ENCODE assay signal across 19 mouse cellular contexts in genomic region chr15:96588996-96589657, GRCm38 (mm10). TPM values are rescaled to one million over a fixed set of nuclear protein-coding genes. Genes with fewer than 3 reads are reported as not detected.
DNase-seq lines count a peak whose midpoint lies in the region; ATAC-seq and TF ChIP-seq lines count a peak whose summit lies in the region.
"Had no signal": no experiment of that assay in that cellular context is flagged by ENCODE, and none has a peak within 500 bp of the region (broad histone marks: within the 10 kb centered on the region; RNA-seq: fewer than 3 reads in every experiment).

No protein-coding gene starts in this region.

- H3K27ac ChIP-seq in forebrain, embryonic 13.5 days: peak overlapping the region; percentile 48
- H3K27ac ChIP-seq in forebrain, postnatal 0 days (ENCODE audit: low read depth, low read length): no peak overlapping the region
- H3K27ac ChIP-seq in intestine, postnatal 0 days (ENCODE audit: low read depth, low read length): 0 out of 2 replicates have a peak overlapping the region, but pooled peaks have one; percentile 16
- no peak overlapping the region; the same call in 1 of the 2 replicates for H3K27ac ChIP-seq in intestine, embryonic 16.5 days (ENCODE audit: low read length)
- no peak overlapping the region for H3K27ac ChIP-seq in midbrain, embryonic 14.5 days (replicated peaks; ENCODE audit: low read depth, low read length)
- H3K27ac ChIP-seq in midbrain, postnatal 0 days (ENCODE audit: low read depth, low read length): no peak overlapping the region
- H3K27ac ChIP-seq: embryonic facial prominence, embryonic 12.5 days; heart, embryonic 13.5 days; hindbrain, embryonic 15.5 days had no signal

- 58% methylated on average over 9 of the region's 9 CpGs for WGBS in forebrain, embryonic 13.5 days
- 49% methylated on average over 9 of the region's 9 CpGs for WGBS in forebrain, postnatal 0 days
- 77% methylated on average over 9 of the region's 9 CpGs for WGBS in intestine, postnatal 0 days
- WGBS in intestine, embryonic 16.5 days: 79% methylated on average over 9 of the region's 9 CpGs
- WGBS in midbrain, embryonic 14.5 days: 49% methylated on average over 9 of the region's 9 CpGs
- 53% methylated on average over 9 of the region's 9 CpGs for WGBS in midbrain, postnatal 0 days

- no peak for DNase-seq in forebrain, postnatal 0 days
- DNase-seq in midbrain, embryonic 14.5 days: peak; percentile 43
- no peak for DNase-seq in midbrain, postnatal 0 days (ENCODE audit: low spot score)
- DNase-seq in spleen, postnatal 14 days (ENCODE audit: low spot score in 2 of 2): no peak
- DNase-seq: adrenal gland, postnatal 10 days; B cell, adult 2 months; cerebellum, adult 11-12 months; cerebellum, adult 9-10 months; cerebellum, postnatal 25 days; gastrocnemius, postnatal 36 days; heart, postnatal 36 days had no signal

- no peak for TF ChIP-seq CTCF in forebrain, postnatal 0 days (IDR thresholded peaks at IDR 0.05; ENCODE audit: low read depth)
- no peak for TF ChIP-seq CTCF in intestine, postnatal 0 days (IDR thresholded peaks at IDR 0.05; ENCODE audit: low read depth)
- TF ChIP-seq CTCF in midbrain, postnatal 0 days (IDR thresholded peaks at IDR 0.05): no peak

- no peaks in the 10 kb centered on the region for H3K27me3 ChIP-seq in forebrain, embryonic 13.5 days
- H3K27me3 ChIP-seq in forebrain, postnatal 0 days (ENCODE audit: insufficient read depth, low read length): no peaks in the 10 kb centered on the region
- H3K27me3 ChIP-seq in intestine, postnatal 0 days (replicated peaks; ENCODE audit: control insufficient read depth, insufficient read depth, low read length): no peaks in the 10 kb centered on the region
- H3K27me3 ChIP-seq in intestine, embryonic 16.5 days (replicated peaks; ENCODE audit: control insufficient read depth, insufficient read depth, low read length): no peaks in the 10 kb centered on the region
- H3K27me3 ChIP-seq in midbrain, embryonic 14.5 days (ENCODE audit: control insufficient read depth, insufficient read depth, low read length): no peaks in the 10 kb centered on the region
- no peaks in the 10 kb centered on the region for H3K27me3 ChIP-seq in midbrain, postnatal 0 days (ENCODE audit: insufficient read depth, low read length)
- H3K27me3 ChIP-seq: embryonic facial prominence, embryonic 12.5 days; heart, embryonic 13.5 days; hindbrain, embryonic 15.5 days had no signal

- peaks cover 70% of the 10 kb centered on the region for H3K36me3 ChIP-seq in forebrain, embryonic 13.5 days (ENCODE audit: poor library complexity, severe bottlenecking)
- peaks cover 44% of the 10 kb centered on the region for H3K36me3 ChIP-seq in forebrain, postnatal 0 days (ENCODE audit: insufficient read depth)
- H3K36me3 ChIP-seq in intestine, postnatal 0 days (ENCODE audit: control insufficient read depth, insufficient read depth): peaks cover 55% of the 10 kb centered on the region
- peaks cover 28% of the 10 kb centered on the region for H3K36me3 ChIP-seq in intestine, embryonic 16.5 days (ENCODE audit: control insufficient read depth, insufficient read depth, low read length)
- H3K36me3 ChIP-seq in midbrain, embryonic 14.5 days (ENCODE audit: control insufficient read depth, insufficient read depth, low read length): peaks cover 66% of the 10 kb centered on the region
- peaks cover 33% of the 10 kb centered on the region for H3K36me3 ChIP-seq in midbrain, postnatal 0 days (ENCODE audit: insufficient read depth, low read length)

- no peaks in the 10 kb centered on the region for H3K9me3 ChIP-seq in forebrain, embryonic 13.5 days (replicated peaks)
- no peaks in the 10 kb centered on the region for H3K9me3 ChIP-seq in forebrain, postnatal 0 days (ENCODE audit: low read length)
- no peaks in the 10 kb centered on the region for H3K9me3 ChIP-seq in intestine, postnatal 0 days (ENCODE audit: control insufficient read depth)
- H3K9me3 ChIP-seq in intestine, embryonic 16.5 days (ENCODE audit: control insufficient read depth, low read length): no peaks in the 10 kb centered on the region
- no peaks in the 10 kb centered on the region for H3K9me3 ChIP-seq in midbrain, embryonic 14.5 days (ENCODE audit: control insufficient read depth, low read length)
- H3K9me3 ChIP-seq in midbrain, postnatal 0 days (ENCODE audit: low read length): no peaks in the 10 kb centered on the region
- H3K9me3 ChIP-seq: embryonic facial prominence, embryonic 12.5 days; heart, embryonic 13.5 days; hindbrain, embryonic 15.5 days had no signal

- no peak overlapping the region for H3K4me3 ChIP-seq in forebrain, embryonic 13.5 days
- no peak overlapping the region for H3K4me3 ChIP-seq in forebrain, postnatal 0 days (ENCODE audit: low read depth, low read length)
- no peak overlapping the region for H3K4me3 ChIP-seq in intestine, postnatal 0 days (ENCODE audit: low read depth, low read length)
- no peak overlapping the region for H3K4me3 ChIP-seq in intestine, embryonic 16.5 days (ENCODE audit: low read length)
- H3K4me3 ChIP-seq in midbrain, embryonic 14.5 days (replicated peaks; ENCODE audit: low read depth, low read length): no peak overlapping the region
- H3K4me3 ChIP-seq in midbrain, postnatal 0 days (ENCODE audit: low read depth, low read length): no peak overlapping the region
- H3K4me3 ChIP-seq: embryonic facial prominence, embryonic 12.5 days; heart, embryonic 13.5 days; hindbrain, embryonic 15.5 days had no signal

- H3K9ac ChIP-seq in forebrain, embryonic 13.5 days: no peak overlapping the region
- H3K9ac ChIP-seq in forebrain, postnatal 0 days: no peak overlapping the region
- H3K9ac ChIP-seq in intestine, postnatal 0 days (ENCODE audit: low read depth, low read length): no peak overlapping the region
- no peak overlapping the region for H3K9ac ChIP-seq in intestine, embryonic 16.5 days (ENCODE audit: low read depth, low read length)
- no peak overlapping the region for H3K9ac ChIP-seq in midbrain, embryonic 14.5 days (replicated peaks; ENCODE audit: low read length)
- H3K9ac ChIP-seq in midbrain, postnatal 0 days (replicated peaks; ENCODE audit: low read length, poor library complexity, severe bottlenecking): no peak overlapping the region
- H3K9ac ChIP-seq: embryonic facial prominence, embryonic 12.5 days; heart, embryonic 13.5 days; hindbrain, embryonic 15.5 days had no signal

- peaks cover 43% of the 10 kb centered on the region for H3K4me1 ChIP-seq in forebrain, embryonic 13.5 days
- H3K4me1 ChIP-seq in forebrain, postnatal 0 days (ENCODE audit: insufficient read depth): peaks cover 9% of the 10 kb centered on the region; the same call in 1 of the 2 replicates
- no peaks in the 10 kb centered on the region; the same call in 1 of the 2 replicates for H3K4me1 ChIP-seq in intestine, postnatal 0 days (replicated peaks; ENCODE audit: control insufficient read depth, insufficient read depth, low read length)
- H3K4me1 ChIP-seq in intestine, embryonic 16.5 days (ENCODE audit: control insufficient read depth, insufficient read depth, low read length): peaks cover 9% of the 10 kb centered on the region; the same call in 1 of the 2 replicates
- H3K4me1 ChIP-seq in midbrain, embryonic 14.5 days (ENCODE audit: control insufficient read depth, insufficient read depth, low read length): peaks cover 11% of the 10 kb centered on the region
- no peaks in the 10 kb centered on the region for H3K4me1 ChIP-seq in midbrain, postnatal 0 days (ENCODE audit: insufficient read depth, low read length)

- H3K4me2 ChIP-seq in forebrain, embryonic 13.5 days: no peak overlapping the region
- H3K4me2 ChIP-seq in forebrain, postnatal 0 days (ENCODE audit: low read depth): no peak overlapping the region
- no peak overlapping the region for H3K4me2 ChIP-seq in intestine, postnatal 0 days (replicated peaks; ENCODE audit: low read depth)
- no peak overlapping the region for H3K4me2 ChIP-seq in intestine, embryonic 16.5 days (ENCODE audit: low read depth, low read length)
- no peak overlapping the region for H3K4me2 ChIP-seq in midbrain, embryonic 14.5 days (ENCODE audit: low read length)
- H3K4me2 ChIP-seq in midbrain, postnatal 0 days (ENCODE audit: low read depth, low read length, poor library complexity, severe bottlenecking): no peak overlapping the region
- H3K4me2 ChIP-seq: embryonic facial prominence, embryonic 12.5 days; heart, embryonic 13.5 days; hindbrain, embryonic 15.5 days had no signal

- peak; percentile 52; the same call in 1 of the 2 replicates for ATAC-seq in forebrain, embryonic 13.5 days
- ATAC-seq in forebrain, postnatal 0 days: no peak
- ATAC-seq in intestine, postnatal 0 days: no peak
- ATAC-seq in intestine, embryonic 16.5 days: no peak
- ATAC-seq in midbrain, embryonic 14.5 days (ENCODE audit: low FRiP score, low TSS enrichment): no peak
- no peak for ATAC-seq in midbrain, postnatal 0 days (ENCODE audit: low FRiP score)
- ATAC-seq: CD4-positive, CD25-positive, alpha-beta regulatory T cell, adult 4 months had no signal

RNA-seq across cellular contexts. Expression of gene Slc38a1, which starts 53.6 kb away (rescaled TPM):
- polyA plus RNA-seq in forebrain, embryonic 13.5 days (2015; fragmentation: Nextera tagmentation; extraction: Ambion mirVana): 138 and 142 TPM in 2 replicates
- total RNA-seq in forebrain, postnatal 0 days (2014; rRNA removed): 52.7 and 73.3 TPM in 2 replicates
- 67.0 and 90.2 TPM in 2 replicates for polyA plus RNA-seq in forebrain, postnatal 0 days (2015; fragmentation: Nextera tagmentation; extraction: Ambion mirVana)
- 78.6 and 79.8 TPM in 2 replicates for polyA plus RNA-seq in intestine, postnatal 0 days (2015; fragmentation: Nextera tagmentation; extraction: Ambion mirVana)
- polyA plus RNA-seq in intestine, embryonic 16.5 days (2015; fragmentation: Nextera tagmentation; extraction: Ambion mirVana): 111 and 116 TPM in 2 replicates
- polyA plus RNA-seq in midbrain, embryonic 14.5 days (2014; fragmentation: Nextera tagmentation; extraction: Ambion mirVana): 147 and 150 TPM in 2 replicates
- total RNA-seq in midbrain, postnatal 0 days (2014; rRNA removed): 75.2 and 90.4 TPM in 2 replicates
- 76.1 and 91.2 TPM in 2 replicates for polyA plus RNA-seq in midbrain, postnatal 0 days (2015; fragmentation: Nextera tagmentation; extraction: Ambion mirVana)
- total RNA-seq: MEL had no signal

Comparison
In these comparisons a context has a peak if more than half of its experiments do, and no peak if none do; other contexts are left out.
1. H3K27ac ChIP-seq: peak in forebrain, embryonic 13.5 days (single experiment) and intestine, postnatal 0 days (single experiment); none in forebrain, postnatal 0 days (single experiment), intestine, embryonic 16.5 days (single experiment), midbrain, embryonic 14.5 days (single experiment) and midbrain, postnatal 0 days (single experiment).